Mouse (Mus musculus): ENCODE measurements around the gene Accsl. TPM values are rescaled to one million over a fixed set of nuclear protein-coding genes. Genes with fewer than 3 reads are reported as not detected.
A peak's percentile ranks its signal among the peaks of the same experiment; 100 is the strongest.

Accsl gene
- polyA plus RNA-seq, 1 experiment from 2014 or later = 0.33 TPM

GRCm38 (mm10) chr2:93881640-93882367 lies 12.8 kb upstream of the Accsl start:
- Histone ChIP-seq H3K4me3 (ENCODE audit: low read depth, low read length) (no peak overlapping the region), H3K36me3 (ENCODE audit: control insufficient read depth, insufficient read depth, low read length) (no peaks in the 10 kb centered on the region), H3K4me2 (ENCODE audit: low read depth, low read length) (no peak overlapping the region), H3K9ac (replicated peaks; ENCODE audit: low read depth, low read length) (no peak overlapping the region), H3K4me1 (ENCODE audit: control insufficient read depth, insufficient read depth, low read length) (no peaks in the 10 kb centered on the region), H3K9me3 (ENCODE audit: control insufficient read depth, low read length) (no peaks in the 10 kb centered on the region), H3K27me3 (ENCODE audit: control insufficient read depth, insufficient read depth, low read length) (no peaks in the 10 kb centered on the region), H3K27ac (ENCODE audit: low read depth, low read length) (no peak overlapping the region)
- WGBS = 86% methylated on average over 9 of the region's 9 CpGs
- ATAC-seq (ENCODE audit: low read depth) = no peak

DNA sequence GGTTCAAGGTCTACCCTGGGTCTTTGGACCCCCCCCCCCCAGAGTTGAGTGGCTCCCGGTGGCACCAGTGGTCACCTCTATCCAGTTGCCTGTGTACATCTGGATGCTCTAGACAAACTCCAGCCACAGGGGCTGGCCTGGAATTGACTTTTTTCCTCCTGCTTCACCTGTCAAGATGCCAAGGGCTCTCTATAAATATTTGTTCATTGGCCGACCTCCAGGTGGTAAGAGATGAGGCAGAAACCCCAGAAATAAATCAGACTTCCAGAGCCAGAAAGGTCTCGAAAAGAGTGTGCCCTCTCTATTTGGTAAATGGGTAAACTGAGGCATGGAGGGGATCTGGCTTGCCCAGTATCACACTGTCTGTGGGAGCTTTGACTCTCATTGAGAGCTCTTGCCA lies 12.0 kb upstream of the Accsl start:
- Histone ChIP-seq H3K4me2 (ENCODE audit: low read depth, low read length) (no peak overlapping the region), H3K27ac (ENCODE audit: low read depth, low read length) (no peak overlapping the region), H3K36me3 (ENCODE audit: control insufficient read depth, insufficient read depth, low read length) (no peaks in the 10 kb centered on the region), H3K4me3 (ENCODE audit: low read depth, low read length) (no peak overlapping the region), H3K9ac (replicated peaks; ENCODE audit: low read depth, low read length) (no peak overlapping the region), H3K4me1 (ENCODE audit: control insufficient read depth, insufficient read depth, low read length) (no peaks in the 10 kb centered on the region), H3K27me3 (ENCODE audit: control insufficient read depth, insufficient read depth, low read length) (no peaks in the 10 kb centered on the region), H3K9me3 (ENCODE audit: control insufficient read depth, low read length) (no peaks in the 10 kb centered on the region)
- whole genome bisulfite sequencing = 82% methylated on average over 3 of the region's 3 CpGs
- no peak for ATAC-seq (ENCODE audit: low read depth)

DNA sequence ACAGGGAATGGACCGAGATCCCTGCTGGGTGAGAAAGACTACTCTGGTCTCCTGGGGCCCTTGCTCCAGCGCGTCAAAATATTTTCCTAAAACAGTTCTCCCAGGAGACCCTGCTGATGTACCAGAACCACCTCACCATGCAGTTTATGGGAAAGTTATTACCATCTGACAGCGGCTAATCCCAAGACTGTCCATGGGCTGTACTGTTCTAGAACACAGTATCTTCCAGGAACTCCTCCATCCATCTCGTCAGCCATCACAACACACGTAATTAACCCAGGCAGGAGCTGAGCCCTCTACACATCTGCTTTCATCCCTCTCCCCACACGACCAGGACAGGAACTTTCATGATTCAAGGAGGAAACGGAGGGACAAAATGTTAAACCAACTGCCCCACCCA lies 11.5 kb upstream of the Accsl start:
- Histone ChIP-seq H3K9ac (replicated peaks; ENCODE audit: low read depth, low read length) (no peak overlapping the region), H3K9me3 (ENCODE audit: control insufficient read depth, low read length) (no peaks in the 10 kb centered on the region), H3K27me3 (ENCODE audit: control insufficient read depth, insufficient read depth, low read length) (no peaks in the 10 kb centered on the region), H3K4me2 (ENCODE audit: low read depth, low read length) (no peak overlapping the region), H3K4me1 (ENCODE audit: control insufficient read depth, insufficient read depth, low read length) (no peaks in the 10 kb centered on the region), H3K27ac (ENCODE audit: low read depth, low read length) (no peak overlapping the region), H3K4me3 (ENCODE audit: low read depth, low read length) (no peak overlapping the region), H3K36me3 (ENCODE audit: control insufficient read depth, insufficient read depth, low read length) (no peaks in the 10 kb centered on the region)
- 73% methylated on average over 8 of the region's 8 CpGs for WGBS
- no peak for ATAC-seq (ENCODE audit: low read depth)

- Histone ChIP-seq H3K27ac (ENCODE audit: low read depth, low read length) (no peak overlapping the region), H3K4me2 (ENCODE audit: low read depth, low read length) (no peak overlapping the region), H3K4me3 (ENCODE audit: low read depth, low read length) (no peak overlapping the region), H3K36me3 (ENCODE audit: control insufficient read depth, insufficient read depth, low read length) (no peaks in the 10 kb centered on the region), H3K4me1 (ENCODE audit: control insufficient read depth, insufficient read depth, low read length) (peaks cover 9% of the 10 kb centered on the region; the same call in 1 of the 2 replicates), H3K9ac (replicated peaks; ENCODE audit: low read depth, low read length) (no peak overlapping the region), H3K9me3 (ENCODE audit: control insufficient read depth, low read length) (no peaks in the 10 kb centered on the region), H3K27me3 (ENCODE audit: control insufficient read depth, insufficient read depth, low read length) (no peaks in the 10 kb centered on the region)
- WGBS = 73% methylated on average over 5 of the region's 5 CpGs
- ATAC-seq (ENCODE audit: low read depth) = no peak
Measured at GRCm38 (mm10) chr2:93877005-93877404, 8.0 kb upstream of the Accsl start.

DNA sequence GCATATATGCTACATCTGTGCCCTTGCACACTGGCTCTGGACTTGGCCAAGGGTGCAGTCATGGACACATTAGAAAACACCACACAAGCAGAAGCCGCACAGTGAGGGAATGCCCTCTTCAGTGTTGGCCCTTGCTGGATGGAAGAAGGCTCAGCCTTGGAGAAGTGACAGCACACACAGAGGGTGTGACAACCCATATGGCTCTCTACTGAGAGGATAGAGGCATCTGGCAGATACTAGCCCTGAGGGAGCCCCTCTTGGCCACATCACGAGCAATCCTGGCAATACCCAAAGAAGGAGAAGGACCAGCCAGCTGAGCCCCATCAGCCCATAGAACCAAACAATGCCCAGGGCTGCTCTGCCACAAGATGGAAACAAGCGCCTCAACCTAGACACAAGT lies 5.6 kb upstream of the Accsl start:
- 76% methylated on average over 3 of the region's 3 CpGs for WGBS
- Histone ChIP-seq H3K4me3 (ENCODE audit: low read depth, low read length) (no peak overlapping the region), H3K27ac (ENCODE audit: low read depth, low read length) (no peak overlapping the region), H3K9me3 (ENCODE audit: control insufficient read depth, low read length) (no peaks in the 10 kb centered on the region), H3K36me3 (ENCODE audit: control insufficient read depth, insufficient read depth, low read length) (no peaks in the 10 kb centered on the region), H3K4me1 (ENCODE audit: control insufficient read depth, insufficient read depth, low read length) (peaks cover 9% of the 10 kb centered on the region; the same call in 1 of the 2 replicates), H3K9ac (replicated peaks; ENCODE audit: low read depth, low read length) (no peak overlapping the region), H3K27me3 (ENCODE audit: control insufficient read depth, insufficient read depth, low read length) (no peaks in the 10 kb centered on the region), H3K4me2 (ENCODE audit: low read depth, low read length) (no peak overlapping the region)
- no peak for ATAC-seq (ENCODE audit: low read depth)

GRCm38 (mm10) chr2:93874227-93874514 lies 5.2 kb upstream of the Accsl start:
- Histone ChIP-seq H3K27ac (ENCODE audit: low read depth, low read length) (no peak overlapping the region), H3K36me3 (ENCODE audit: control insufficient read depth, insufficient read depth, low read length) (no peaks in the 10 kb centered on the region), H3K4me1 (ENCODE audit: control insufficient read depth, insufficient read depth, low read length) (peaks cover 9% of the 10 kb centered on the region; the same call in 1 of the 2 replicates), H3K27me3 (ENCODE audit: control insufficient read depth, insufficient read depth, low read length) (no peaks in the 10 kb centered on the region), H3K9me3 (ENCODE audit: control insufficient read depth, low read length) (no peaks in the 10 kb centered on the region), H3K4me3 (ENCODE audit: low read depth, low read length) (no peak overlapping the region), H3K4me2 (ENCODE audit: low read depth, low read length) (no peak overlapping the region), H3K9ac (replicated peaks; ENCODE audit: low read depth, low read length) (no peak overlapping the region)
- whole genome bisulfite sequencing = 37% methylated on average over 2 of the region's 2 CpGs
- no peak for ATAC-seq (ENCODE audit: low read depth)

DNA sequence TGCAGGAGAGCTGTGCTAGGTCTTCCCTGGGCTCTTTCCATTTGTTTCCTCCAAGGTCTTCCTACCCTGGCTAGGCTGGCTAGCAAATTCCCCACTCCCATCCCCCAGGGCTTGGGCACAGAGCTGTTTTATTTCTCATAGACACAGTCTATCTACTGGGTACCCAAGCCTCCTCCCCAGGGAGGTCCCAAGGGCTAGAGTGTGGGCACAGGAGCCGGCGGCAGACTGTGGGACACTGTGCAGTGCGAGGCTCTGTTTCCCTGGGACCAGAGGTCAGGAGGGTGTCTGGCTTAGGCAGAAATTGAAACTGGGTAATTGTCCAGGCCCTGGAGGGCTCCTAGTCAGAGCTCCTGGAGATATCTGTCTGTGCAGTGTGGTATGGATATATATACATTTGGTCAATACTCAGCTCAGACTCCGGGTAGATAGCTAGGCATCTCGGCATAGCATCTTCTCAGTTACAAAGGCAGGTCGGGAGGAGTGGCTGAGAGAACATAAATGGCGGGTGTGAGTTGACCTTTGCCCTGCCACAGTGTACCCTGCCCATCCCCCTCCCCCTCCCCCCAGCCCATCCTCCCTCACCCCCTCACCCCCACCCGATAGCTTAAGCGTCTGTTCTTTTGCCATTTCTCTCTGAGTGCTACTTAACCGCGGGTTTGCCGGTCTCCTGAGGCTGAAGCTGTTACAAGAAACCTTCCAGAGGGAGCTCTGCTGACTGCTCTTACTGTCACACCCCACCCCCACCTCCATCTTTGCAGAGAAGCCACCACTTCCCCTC lies 4.7 kb upstream of the Accsl start:
- no peaks in the 10 kb centered on the region for H3K36me3 ChIP-seq (ENCODE audit: control insufficient read depth, insufficient read depth, low read length)
- peaks cover 9% of the 10 kb centered on the region; the same call in 1 of the 2 replicates for H3K4me1 ChIP-seq (ENCODE audit: control insufficient read depth, insufficient read depth, low read length)
- no peak overlapping the region for H3K4me2 ChIP-seq (ENCODE audit: low read depth, low read length)
- H3K9me3 ChIP-seq (ENCODE audit: control insufficient read depth, low read length) = no peaks in the 10 kb centered on the region
- ATAC-seq (ENCODE audit: low read depth) = peak; percentile 31; the same call in 1 of the 2 replicates
- 20% methylated on average over 12 of the region's 12 CpGs for WGBS
- H3K9ac ChIP-seq (replicated peaks; ENCODE audit: low read depth, low read length) = no peak overlapping the region
- H3K27ac ChIP-seq (ENCODE audit: low read depth, low read length) = peak overlapping the region; percentile 17; the same call in 1 of the 2 replicates
- H3K4me3 ChIP-seq (ENCODE audit: low read depth, low read length) = no peak overlapping the region
- no peaks in the 10 kb centered on the region for H3K27me3 ChIP-seq (ENCODE audit: control insufficient read depth, insufficient read depth, low read length)

DNA sequence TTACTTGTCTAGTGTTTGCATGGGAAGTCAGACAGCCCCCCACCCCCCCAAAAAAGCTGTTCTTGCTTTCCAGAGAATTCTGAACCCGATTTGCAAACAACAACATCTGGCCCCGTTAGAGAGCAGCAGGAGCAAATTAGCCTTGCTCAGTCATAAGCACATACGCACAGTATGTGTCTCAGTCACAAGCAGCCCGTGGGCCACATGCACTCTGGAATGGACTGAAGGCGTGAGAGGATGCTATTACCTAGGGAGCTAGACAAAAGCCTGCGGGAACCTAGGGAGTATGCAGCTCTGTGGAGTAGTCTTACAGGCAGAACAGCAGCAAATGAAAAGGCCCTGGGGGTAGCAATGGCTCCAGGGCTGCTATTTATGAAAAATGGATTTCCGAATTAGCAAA lies 3.3 kb upstream of the Accsl start:
- H3K9me3 ChIP-seq (ENCODE audit: control insufficient read depth, low read length) = no peaks in the 10 kb centered on the region
- ATAC-seq (ENCODE audit: low read depth) = peak; percentile 19; the same call in 1 of the 2 replicates
- WGBS = 45% methylated on average over 7 of the region's 7 CpGs
- no peaks in the 10 kb centered on the region for H3K27me3 ChIP-seq (ENCODE audit: control insufficient read depth, insufficient read depth, low read length)
- H3K4me2 ChIP-seq (ENCODE audit: low read depth, low read length) = no peak overlapping the region
- no peaks in the 10 kb centered on the region for H3K36me3 ChIP-seq (ENCODE audit: control insufficient read depth, insufficient read depth, low read length)
- H3K27ac ChIP-seq (ENCODE audit: low read depth, low read length) = peak overlapping the region; percentile 49; the same call in 1 of the 2 replicates
- H3K9ac ChIP-seq (replicated peaks; ENCODE audit: low read depth, low read length) = no peak overlapping the region
- no peak overlapping the region for H3K4me3 ChIP-seq (ENCODE audit: low read depth, low read length)
- peaks cover 9% of the 10 kb centered on the region; the same call in 1 of the 2 replicates for H3K4me1 ChIP-seq (ENCODE audit: control insufficient read depth, insufficient read depth, low read length)

- Histone ChIP-seq H3K27ac (ENCODE audit: low read depth, low read length) (peak overlapping the region; percentile 40; the same call in 1 of the 2 replicates), H3K4me1 (ENCODE audit: control insufficient read depth, insufficient read depth, low read length) (peaks cover 9% of the 10 kb centered on the region; the same call in 1 of the 2 replicates), H3K4me3 (ENCODE audit: low read depth, low read length) (no peak overlapping the region), H3K4me2 (ENCODE audit: low read depth, low read length) (no peak overlapping the region), H3K27me3 (ENCODE audit: control insufficient read depth, insufficient read depth, low read length) (no peaks in the 10 kb centered on the region), H3K36me3 (ENCODE audit: control insufficient read depth, insufficient read depth, low read length) (no peaks in the 10 kb centered on the region), H3K9me3 (ENCODE audit: control insufficient read depth, low read length) (no peaks in the 10 kb centered on the region), H3K9ac (replicated peaks; ENCODE audit: low read depth, low read length) (no peak overlapping the region)
- WGBS = 91% methylated on average over 4 of the region's 4 CpGs
- no peak for ATAC-seq (ENCODE audit: low read depth)
Measured at GRCm38 (mm10) chr2:93871411-93871925, 2.5 kb upstream of the Accsl start.

All from neural tube, embryonic 14.5 days (tissue).